ENCODE assay signal across 25 mouse cellular contexts in the genomic region with DNA sequence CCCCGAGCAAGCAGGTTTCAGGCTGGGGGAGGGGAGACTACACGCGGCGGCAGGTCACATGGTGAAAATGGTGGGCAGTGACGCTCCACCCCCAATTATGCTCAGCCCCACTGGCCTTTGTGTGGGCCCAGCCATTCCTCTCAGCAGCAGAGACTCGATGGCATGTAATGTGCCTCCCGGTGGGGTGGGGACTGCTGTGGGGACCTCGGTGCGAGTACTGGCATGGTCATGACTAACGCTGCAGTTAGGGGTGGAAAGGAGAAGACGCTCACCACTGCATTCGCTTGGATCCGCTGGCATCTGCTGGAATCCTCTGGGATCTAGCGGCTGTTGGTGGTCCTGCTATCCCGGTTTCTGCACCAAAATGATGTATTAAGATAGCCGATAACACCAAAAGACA.
DNase-seq lines count a peak whose midpoint lies in the region; ATAC-seq lines count a peak whose summit lies in the region.
"Had no signal": no experiment of that assay in that cellular context is flagged by ENCODE, and none has a peak within 500 bp of the region (broad histone marks: within the 10 kb centered on the region; RNA-seq: fewer than 3 reads in every experiment).

No protein-coding gene starts in this region.

- H3K4me1 ChIP-seq in midbrain, embryonic 11.5 days (ENCODE audit: control insufficient read depth, insufficient read depth, low read length) = no peaks in the 10 kb centered on the region
- H3K4me1 ChIP-seq in midbrain, embryonic 13.5 days (replicated peaks) = no peaks in the 10 kb centered on the region
- H3K4me1 ChIP-seq: embryonic facial prominence, embryonic 13.5 days; forebrain, embryonic 12.5 days; heart, embryonic 10.5 days; heart, embryonic 15.5 days; limb, embryonic 15.5 days; liver, embryonic 13.5 days had no signal

- no peaks in the 10 kb centered on the region; the same call in 1 of the 2 replicates for H3K36me3 ChIP-seq in midbrain, embryonic 11.5 days (ENCODE audit: control insufficient read depth, insufficient read depth, low read length)
- H3K36me3 ChIP-seq in midbrain, embryonic 13.5 days = no peaks in the 10 kb centered on the region
- H3K36me3 ChIP-seq: embryonic facial prominence, embryonic 13.5 days; forebrain, embryonic 12.5 days; heart, embryonic 10.5 days; heart, embryonic 15.5 days; limb, embryonic 10.5 days; limb, embryonic 15.5 days; liver, embryonic 13.5 days; midbrain, embryonic 10.5 days; neural tube, embryonic 12.5 days had no signal

- H3K27ac ChIP-seq in midbrain, embryonic 11.5 days (ENCODE audit: low read depth, low read length) = no peak overlapping the region
- H3K27ac ChIP-seq in midbrain, embryonic 13.5 days = no peak overlapping the region
- H3K27ac ChIP-seq: embryonic facial prominence, embryonic 13.5 days; forebrain, embryonic 12.5 days; heart, embryonic 10.5 days; heart, embryonic 15.5 days; limb, embryonic 10.5 days; limb, embryonic 15.5 days; liver, embryonic 13.5 days; macrophage; midbrain, embryonic 10.5 days; neural tube, embryonic 12.5 days had no signal

- H3K9me3 ChIP-seq in midbrain, embryonic 11.5 days (ENCODE audit: control insufficient read depth, low read length) = peaks cover 3% of the 10 kb centered on the region; the same call in 1 of the 2 replicates
- peaks cover 4% of the 10 kb centered on the region; the same call in 1 of the 2 replicates for H3K9me3 ChIP-seq in midbrain, embryonic 13.5 days

- DNase-seq in cerebellum, adult 11-12 months = peak; percentile 12
- DNase-seq in cerebellum, adult 11 months = no peak
- peak; percentile 3 for DNase-seq in gastrocnemius, postnatal 14 days
- DNase-seq in gastrocnemius, postnatal 25 days = no peak
- DNase-seq in midbrain, embryonic 11.5 days (ENCODE audit: low spot score, missing footprints) = peak; percentile 23
- peak; percentile 11 for DNase-seq in urinary bladder, postnatal 10 days (ENCODE audit: low spot score)
- DNase-seq in urinary bladder, adult 2 months (ENCODE audit: low spot score) = no peak
- DNase-seq: forebrain, postnatal 0 days; kidney, adult 18-20 months; liver, embryonic 13.5 days; lung, adult 18-20 months; right cerebral cortex, postnatal 14 days had no signal

- H3K4me3 ChIP-seq in midbrain, embryonic 11.5 days (ENCODE audit: low read depth, low read length) = no peak overlapping the region
- H3K4me3 ChIP-seq in midbrain, embryonic 13.5 days (replicated peaks) = no peak overlapping the region
- H3K4me3 ChIP-seq: embryonic facial prominence, embryonic 13.5 days; forebrain, embryonic 12.5 days; heart, embryonic 10.5 days; heart, embryonic 15.5 days; limb, embryonic 10.5 days; limb, embryonic 15.5 days; liver, embryonic 13.5 days; midbrain, embryonic 10.5 days; myocyte; neural tube, embryonic 12.5 days had no signal

- no peak overlapping the region for H3K4me2 ChIP-seq in midbrain, embryonic 11.5 days
- H3K4me2 ChIP-seq in midbrain, embryonic 13.5 days (replicated peaks) = no peak overlapping the region
- H3K4me2 ChIP-seq: embryonic facial prominence, embryonic 13.5 days; forebrain, embryonic 12.5 days; heart, embryonic 15.5 days; limb, embryonic 15.5 days; liver, embryonic 13.5 days; neural tube, embryonic 12.5 days had no signal

- no peaks in the 10 kb centered on the region for H3K27me3 ChIP-seq in midbrain, embryonic 11.5 days (ENCODE audit: control insufficient read depth, insufficient read depth, low read length)
- no peaks in the 10 kb centered on the region for H3K27me3 ChIP-seq in midbrain, embryonic 13.5 days
- H3K27me3 ChIP-seq: embryonic facial prominence, embryonic 13.5 days; heart, embryonic 15.5 days; limb, embryonic 15.5 days; liver, embryonic 13.5 days; neural tube, embryonic 12.5 days had no signal

- ATAC-seq in midbrain, embryonic 11.5 days (ENCODE audit: low FRiP score) = no peak
- no peak for ATAC-seq in midbrain, embryonic 13.5 days
- ATAC-seq: forebrain, postnatal 0 days; hindbrain, embryonic 16.5 days; lung, postnatal 0 days had no signal

- no peak overlapping the region for H3K9ac ChIP-seq in midbrain, embryonic 11.5 days (ENCODE audit: low read length)
- no peak overlapping the region for H3K9ac ChIP-seq in midbrain, embryonic 13.5 days (replicated peaks)
- H3K9ac ChIP-seq: embryonic facial prominence, embryonic 13.5 days; forebrain, embryonic 12.5 days; forebrain, postnatal 0 days; heart, embryonic 15.5 days; limb, embryonic 15.5 days; liver, embryonic 13.5 days; neural tube, embryonic 12.5 days had no signal

- WGBS in midbrain, embryonic 11.5 days = 93% methylated on average over 16 of the region's 16 CpGs
- WGBS in midbrain, embryonic 13.5 days = 96% methylated on average over 16 of the region's 16 CpGs

- intact Hi-C loops in gastrocnemius, postnatal 14 days (cut with DNase I; ENCODE audit: low total_unique reads) = no loop called here

Comparison
In these comparisons a context has a peak if more than half of its experiments do, and no peak if none do; other contexts are left out.
1. DNase-seq: peak in cerebellum, adult 11-12 months (single experiment), gastrocnemius, postnatal 14 days (single experiment), midbrain, embryonic 11.5 days (single experiment) and urinary bladder, postnatal 10 days (single experiment); none in cerebellum, adult 11 months (single experiment), gastrocnemius, postnatal 25 days (single experiment) and urinary bladder, adult 2 months (single experiment).